Mouse (Mus musculus): ENCODE measurements around the gene Pgp.

GRCm38 (mm10) chr17:24513609-24514008 lies 43.4 kb downstream of the Pgp start:
- no peak for TF ChIP-seq EP300 (IDR thresholded peaks at IDR 0.05)
- peak; percentile 83 for TF ChIP-seq CTCF (IDR thresholded peaks at IDR 0.05)

All from lung, postnatal 0 days (tissue).